Mouse (Mus musculus) granulocyte monocyte progenitor cell, adult 5-6 weeks (primary cell): ENCODE data around the gene Tex37. TPM values are rescaled to one million over a fixed set of nuclear protein-coding genes. Genes with fewer than 3 reads are reported as not detected.
A peak's percentile ranks its signal among the peaks of the same experiment; 100 is the strongest.

Experiments used
- ATAC-seq: replicated peaks from 2 replicates; pipeline ENCODE4 v1.8.0; 2016; ENCODE audit warnings: mild to moderate bottlenecking, moderate TSS enrichment, inconsistent platforms; ENCODE audit not compliant: poor library complexity, severe bottlenecking
- total RNA-seq, 2 experiments: library from RNA; stranded (forward) in 1 of 2; stranded (reverse) in 1 of 2; fragments of 200-712, 200-1000 nt in 1 of 2; fragments of >200 nt in 1 of 2; fragmentation: Nextera tagmentation in 1 of 2; gene quantifications; 2 replicates each; pipeline ENCODE4 v1.2.3; 2014 to 2017

Gene Tex37
- not detected in 2 replicates for total RNA-seq (2014; fragmentation: Nextera tagmentation)
- total RNA-seq (2017): not detected in 2 replicates

DNA sequence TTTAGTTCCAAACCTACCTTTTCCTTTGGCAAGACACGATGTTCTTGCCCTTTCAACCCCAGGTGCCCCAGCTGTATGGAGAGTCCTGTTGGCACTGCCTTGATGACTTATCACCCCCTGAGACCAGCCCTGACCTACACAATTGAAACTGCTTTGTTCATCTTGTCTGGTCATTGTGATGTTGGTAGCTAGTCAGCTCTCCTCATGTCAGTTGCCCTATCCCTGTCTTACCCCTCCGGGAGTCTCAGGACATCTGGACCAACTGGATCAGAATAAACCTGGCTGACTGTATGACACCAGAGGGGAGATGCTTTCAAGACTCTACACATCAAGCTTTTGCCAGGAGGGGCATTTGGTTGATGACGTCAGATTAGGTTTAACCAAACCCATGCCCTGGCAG, at the start of gene Tex37:
TSS of gene Tex37 (minus strand) at position 101 of the 400 bp plus-strand sequence.
- no peak for ATAC-seq

DNA sequence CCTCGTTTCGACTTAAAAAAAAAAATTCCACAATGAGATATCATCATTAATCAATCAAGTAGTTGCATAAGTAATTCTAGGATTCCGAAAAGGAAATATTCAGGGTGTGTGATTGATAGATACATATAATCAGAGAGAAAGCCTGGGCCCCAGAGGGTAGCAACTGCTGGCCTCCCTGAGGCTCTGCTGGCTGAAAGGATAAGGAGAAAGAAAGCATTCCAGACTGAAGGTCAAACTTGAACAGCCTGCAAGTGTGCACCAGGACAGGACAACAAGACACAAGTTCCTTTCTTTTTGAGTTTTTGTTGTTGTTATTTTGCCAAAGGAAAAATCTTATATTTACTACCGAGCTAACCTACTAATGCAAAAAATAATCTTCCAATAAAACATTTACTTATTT, 49.6 kb upstream of the Tex37 start:
- ATAC-seq: no peak

DNA sequence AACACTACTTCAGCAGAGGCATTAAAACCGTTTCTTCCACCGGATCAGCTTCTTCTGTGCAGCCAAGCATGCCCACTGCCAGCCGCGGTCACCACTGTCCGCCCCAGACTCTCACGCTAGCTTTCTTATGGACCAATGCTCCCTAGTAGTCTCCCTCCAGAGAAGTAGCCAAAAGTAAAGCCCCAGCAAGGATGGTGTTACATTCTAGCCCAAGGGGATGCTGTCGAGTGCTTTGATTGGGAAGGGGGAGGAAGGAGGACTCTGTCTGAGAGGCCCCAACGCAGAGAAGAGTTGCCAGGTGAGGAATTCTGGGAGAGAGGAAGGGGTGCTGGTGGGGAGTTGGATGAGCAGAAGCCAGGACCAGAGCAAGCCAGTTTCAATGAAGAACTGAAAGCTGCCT, 48.7 kb upstream of the Tex37 start:
- ATAC-seq: peak; percentile 27

DNA sequence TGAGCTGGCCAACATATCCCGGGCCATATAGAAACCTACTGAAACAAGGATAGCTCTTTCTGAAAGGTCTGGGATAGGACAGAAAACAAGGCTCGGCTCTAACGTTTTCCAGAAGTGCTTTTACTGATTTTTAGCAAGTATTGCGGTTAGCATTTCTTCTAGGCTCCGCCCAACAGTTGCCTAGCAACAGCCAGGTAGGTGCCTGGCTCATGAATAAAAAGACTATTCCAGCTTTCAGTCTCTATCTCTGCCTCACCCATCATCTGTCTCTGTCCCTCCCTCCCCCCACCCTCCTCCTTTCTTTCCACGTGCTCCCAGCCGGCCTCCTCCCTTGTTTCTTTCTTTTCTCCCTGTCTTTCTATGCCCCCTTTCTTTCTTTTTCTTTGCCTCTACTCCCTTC, 47.0 kb upstream of the Tex37 start:
- ATAC-seq: no peak

DNA sequence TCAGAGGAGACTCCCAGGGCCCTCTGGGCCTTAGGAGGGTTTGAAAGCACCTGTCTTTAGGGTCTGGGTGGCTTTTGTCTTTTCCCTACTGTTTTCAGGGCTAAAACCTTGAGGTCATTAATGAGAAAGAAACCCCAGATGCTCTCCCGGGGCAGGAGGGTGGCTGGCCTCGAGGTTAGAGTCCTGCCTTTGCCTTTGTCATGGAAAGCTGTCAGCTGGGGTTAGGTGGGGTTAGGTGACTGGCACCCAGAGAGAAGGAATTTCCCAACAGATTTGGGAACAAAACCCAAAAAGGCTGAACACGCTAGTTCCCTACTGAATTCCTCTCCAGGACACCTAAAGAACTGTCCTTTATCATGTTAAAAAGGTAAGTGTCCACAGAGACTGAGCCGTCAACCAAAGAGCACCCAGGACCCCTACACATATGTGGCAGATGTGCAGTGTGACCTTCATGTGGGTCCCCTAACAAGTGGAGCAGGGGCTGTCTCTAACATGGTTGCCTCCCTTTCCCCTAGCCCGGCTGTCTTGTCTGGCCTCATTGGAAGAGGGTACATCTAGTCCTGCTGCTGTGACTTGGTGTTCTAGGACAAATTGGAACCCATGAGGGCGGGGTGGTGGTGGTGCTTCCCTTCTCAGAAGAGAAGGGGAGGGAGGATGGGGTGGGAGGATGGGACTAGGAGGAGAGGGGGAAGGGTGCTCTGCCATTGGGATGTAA, 45.5 kb upstream of the Tex37 start:
- ATAC-seq: no peak

DNA sequence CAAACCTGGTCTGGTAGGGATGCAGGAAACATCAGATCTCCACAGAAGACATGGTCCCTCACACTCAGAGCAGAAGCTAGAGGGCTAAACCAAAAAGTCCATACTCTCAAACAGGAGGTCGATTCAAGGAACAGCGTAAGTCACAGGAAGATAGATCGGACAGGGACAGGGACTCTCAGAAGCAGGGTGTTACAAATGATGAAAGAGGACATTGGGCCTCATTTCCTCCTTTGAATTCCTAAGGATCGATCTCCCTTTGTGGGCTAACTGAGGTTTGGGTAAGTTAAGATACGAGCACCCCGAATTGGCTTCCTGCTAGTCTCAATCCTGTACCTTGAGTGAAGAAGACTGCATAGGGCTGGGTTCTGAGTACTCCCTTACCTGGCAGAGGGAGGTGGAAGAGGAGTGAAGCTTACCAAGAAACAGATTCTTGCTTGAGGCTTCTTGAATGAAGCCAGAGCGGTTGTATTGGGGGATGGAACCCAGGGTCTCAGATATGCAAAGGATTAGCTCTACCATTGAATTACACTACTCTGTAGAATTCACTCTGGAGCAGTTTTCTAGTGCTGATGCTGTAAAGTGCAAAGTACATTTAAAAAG, 38.7 kb upstream of the Tex37 start:
- no peak for ATAC-seq

DNA sequence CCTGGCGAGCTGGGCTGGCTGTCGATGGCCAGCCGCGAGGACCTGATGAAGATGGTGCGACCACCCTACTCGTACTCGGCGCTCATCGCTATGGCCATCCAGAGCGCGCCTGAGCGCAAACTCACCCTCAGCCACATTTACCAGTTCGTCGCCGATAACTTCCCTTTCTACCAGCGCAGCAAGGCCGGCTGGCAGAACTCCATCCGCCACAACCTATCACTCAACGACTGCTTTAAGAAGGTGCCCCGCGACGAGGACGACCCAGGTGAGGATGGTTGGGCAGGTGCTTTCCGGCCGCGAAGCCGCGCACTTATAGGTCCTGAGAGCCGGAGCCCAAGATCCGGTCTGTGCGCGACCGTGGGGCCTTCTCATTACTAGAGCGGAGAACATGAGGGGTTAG, 38.2 kb upstream of the Tex37 start:
- 0 out of 2 replicates have a peak, but pooled peaks have one; percentile 27 for ATAC-seq

DNA sequence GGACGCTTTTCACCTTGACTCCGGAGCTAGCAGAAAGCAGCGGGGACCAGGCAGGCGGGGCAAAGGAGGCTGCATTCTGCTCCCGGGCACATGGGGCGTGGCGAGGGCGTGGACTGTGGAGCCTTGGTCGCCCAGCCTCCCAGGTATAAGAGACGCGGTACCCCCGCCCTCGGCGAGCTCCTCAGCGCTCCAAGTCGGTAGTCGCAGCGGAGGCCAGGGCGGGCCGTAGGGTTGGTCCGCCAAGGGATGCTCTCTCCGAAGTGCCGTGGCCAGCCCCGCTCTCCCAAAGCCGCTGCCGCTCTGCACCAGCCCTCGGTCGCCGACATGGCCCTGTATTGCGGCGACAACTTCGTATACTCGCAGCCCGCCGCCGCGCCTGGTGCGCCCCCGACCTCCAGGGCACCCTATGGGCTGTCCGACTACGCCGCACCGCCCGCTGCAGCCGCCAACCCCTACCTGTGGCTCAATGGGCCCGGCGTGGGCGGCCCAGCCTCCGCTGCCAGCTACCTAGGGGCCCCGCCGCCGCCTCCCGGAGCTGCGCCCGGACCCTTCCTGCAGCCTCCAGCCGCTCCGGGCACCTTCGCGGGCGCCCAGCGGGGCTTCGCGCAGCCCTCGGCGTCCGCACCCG, 37.7 kb upstream of the Tex37 start, which contains the start of gene Foxi3:
TSS of gene Foxi3 (plus strand) at position 247 of the 628 bp plus-strand sequence.
- ATAC-seq: peak; percentile 70

DNA sequence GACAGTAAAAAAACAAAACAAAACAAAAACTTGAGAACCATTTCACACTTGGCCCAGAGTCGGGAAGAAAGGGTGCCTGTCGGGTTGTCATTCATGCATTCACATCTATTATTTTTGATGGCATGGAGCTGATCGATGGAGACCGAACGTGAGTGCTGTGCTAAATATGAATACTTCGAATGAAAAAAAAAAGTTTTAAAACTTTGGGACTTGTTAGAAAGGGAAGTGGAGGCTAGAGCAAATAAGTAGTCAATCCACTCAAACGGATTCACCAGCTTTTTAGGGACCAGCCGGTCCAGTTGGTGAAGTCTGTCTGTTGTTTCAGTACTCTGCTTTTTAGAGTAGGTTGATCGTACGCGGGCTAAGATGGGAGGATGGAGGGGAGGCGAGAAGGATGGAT, 37.1 kb upstream of the Tex37 start:
- no peak for ATAC-seq

DNA sequence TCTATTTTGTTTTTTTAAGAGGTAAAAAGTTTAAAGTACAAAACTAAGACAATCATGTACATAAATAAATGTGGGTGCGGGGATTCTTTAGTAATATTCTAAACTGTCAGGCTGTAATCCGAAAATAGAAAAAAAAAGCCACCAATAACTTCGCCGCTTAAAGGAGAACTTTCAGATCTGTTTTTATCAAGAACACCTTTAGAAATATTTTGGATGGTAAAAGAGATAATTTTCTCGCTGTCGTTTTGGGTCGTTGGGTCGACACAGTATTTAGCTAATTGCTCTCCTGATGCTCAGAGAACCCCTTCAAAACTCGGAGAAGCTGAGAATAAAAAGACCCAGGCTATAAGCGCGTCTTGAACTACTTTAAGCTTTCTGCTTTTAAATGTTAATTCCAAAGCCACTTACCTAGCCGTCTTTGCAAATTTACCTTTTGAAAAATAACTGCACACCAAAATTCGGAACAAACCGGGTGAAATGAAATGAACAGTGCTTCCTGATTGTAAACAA, 36.6 kb upstream of the Tex37 start:
- ATAC-seq: no peak

DNA sequence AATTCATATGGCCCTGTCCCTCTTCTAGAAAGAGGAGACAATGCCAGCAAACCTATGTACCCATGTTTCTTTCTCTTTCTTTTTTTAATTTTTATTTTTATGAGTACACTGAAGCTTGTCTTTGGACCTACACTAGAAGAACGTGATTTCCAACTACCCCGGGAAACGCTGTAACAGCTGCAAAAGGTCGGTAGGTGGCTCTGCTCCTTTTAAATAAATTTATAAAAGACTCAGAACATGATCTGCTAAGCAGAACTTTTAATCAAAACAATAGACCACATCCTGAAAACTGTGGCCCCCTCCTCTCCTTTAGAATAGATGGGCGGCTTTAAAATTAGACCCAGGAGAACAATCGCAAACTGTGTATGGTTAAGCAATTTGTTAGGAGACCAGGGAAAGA, 35.3 kb upstream of the Tex37 start:
- no peak for ATAC-seq

DNA sequence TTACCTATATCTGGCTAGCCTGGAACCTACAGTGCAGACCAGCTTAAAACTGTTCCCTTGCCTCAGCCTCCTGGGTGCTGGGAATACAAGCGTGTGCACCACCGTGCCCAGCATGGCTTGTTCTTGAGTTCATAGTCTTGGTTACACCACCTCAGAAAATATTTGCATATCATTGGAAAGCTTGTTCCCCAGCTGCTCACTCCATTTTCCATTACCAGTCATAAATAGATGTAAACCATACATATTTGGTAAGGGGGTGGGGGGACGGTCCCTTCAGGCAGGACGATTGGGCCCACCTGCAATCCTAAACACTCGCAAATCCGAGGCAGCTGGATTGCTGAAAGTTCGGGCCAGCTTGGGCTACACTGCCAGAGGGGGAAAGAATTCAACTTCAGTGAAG, 34.5 kb upstream of the Tex37 start:
- no peak for ATAC-seq

DNA sequence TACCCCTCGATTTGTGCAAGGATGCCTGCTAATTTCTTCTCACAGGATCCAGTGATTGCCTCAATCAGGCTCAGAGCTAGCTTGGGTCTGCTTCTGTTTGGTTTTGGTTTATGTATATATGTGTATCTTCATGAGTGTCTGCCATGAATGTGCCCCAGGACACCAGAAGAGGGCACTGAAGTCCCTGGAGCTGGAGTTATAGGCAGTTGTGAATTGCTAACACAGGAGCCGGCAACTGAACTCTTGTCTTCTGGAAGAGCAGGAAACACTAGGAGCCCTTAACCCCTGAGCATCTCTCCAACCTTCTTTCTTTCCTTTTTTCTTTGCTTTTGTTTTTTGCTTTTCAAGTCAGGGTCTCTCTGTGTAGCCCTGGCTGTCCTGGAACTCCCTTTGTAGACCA, 13.1 kb upstream of the Tex37 start:
- ATAC-seq: no peak

DNA sequence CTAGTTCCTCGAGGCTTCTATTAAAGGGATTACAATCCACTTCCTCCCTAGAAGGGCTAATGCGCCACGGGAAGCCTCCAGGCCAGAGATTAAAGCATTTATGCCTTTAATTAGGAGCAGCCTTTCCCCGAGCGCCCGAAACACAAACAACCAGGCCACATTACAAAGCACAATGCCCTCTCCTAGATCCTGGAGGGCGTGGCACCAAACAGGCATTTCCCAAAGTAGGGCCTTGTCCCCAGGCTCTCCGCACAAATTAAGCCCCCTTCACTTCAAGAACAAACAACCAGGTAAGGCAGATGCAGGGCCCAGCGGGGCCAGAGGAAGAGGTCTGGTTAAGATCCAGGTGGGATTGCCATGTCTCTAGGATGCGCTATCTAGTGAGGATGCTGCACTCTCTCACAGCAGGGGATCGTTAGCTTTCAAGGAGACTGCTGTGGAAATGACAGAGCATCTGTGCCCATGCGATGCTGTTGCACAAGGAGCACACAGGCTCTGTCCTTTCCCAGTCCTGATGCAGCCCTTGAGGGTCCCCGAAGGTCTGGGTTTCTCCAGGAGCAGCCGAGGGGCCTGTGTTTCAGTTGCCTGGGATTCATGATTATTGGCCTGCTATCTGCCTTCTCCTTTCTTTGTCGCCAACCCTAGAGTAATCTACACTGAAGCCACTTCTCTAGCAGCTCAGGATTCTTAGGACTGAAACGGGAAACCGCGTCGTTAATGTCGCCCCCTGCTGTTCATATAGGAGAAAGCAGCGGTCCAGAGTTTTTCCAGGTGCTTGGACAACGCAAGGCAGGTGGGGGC, 2.7 kb upstream of the Tex37 start:
- peak; percentile 76 for ATAC-seq

DNA sequence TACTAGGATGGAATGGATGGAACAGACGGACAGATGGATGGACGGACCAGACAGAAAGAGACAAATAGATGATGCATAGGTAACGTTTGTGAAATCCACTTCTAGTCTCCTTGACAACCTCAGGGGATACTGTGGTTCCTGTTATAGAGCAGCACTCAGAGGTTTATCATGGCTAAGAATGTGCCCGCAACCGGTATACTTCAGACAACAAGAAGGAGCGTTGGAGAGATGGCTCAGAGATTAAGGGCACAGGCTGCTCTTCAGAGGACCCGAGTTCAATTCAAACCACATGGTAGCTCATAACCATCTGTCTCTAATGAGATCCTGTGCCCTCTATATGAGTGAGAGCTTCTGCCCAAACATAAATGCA, 6.3 kb downstream of the Tex37 start:
- ATAC-seq: no peak

DNA sequence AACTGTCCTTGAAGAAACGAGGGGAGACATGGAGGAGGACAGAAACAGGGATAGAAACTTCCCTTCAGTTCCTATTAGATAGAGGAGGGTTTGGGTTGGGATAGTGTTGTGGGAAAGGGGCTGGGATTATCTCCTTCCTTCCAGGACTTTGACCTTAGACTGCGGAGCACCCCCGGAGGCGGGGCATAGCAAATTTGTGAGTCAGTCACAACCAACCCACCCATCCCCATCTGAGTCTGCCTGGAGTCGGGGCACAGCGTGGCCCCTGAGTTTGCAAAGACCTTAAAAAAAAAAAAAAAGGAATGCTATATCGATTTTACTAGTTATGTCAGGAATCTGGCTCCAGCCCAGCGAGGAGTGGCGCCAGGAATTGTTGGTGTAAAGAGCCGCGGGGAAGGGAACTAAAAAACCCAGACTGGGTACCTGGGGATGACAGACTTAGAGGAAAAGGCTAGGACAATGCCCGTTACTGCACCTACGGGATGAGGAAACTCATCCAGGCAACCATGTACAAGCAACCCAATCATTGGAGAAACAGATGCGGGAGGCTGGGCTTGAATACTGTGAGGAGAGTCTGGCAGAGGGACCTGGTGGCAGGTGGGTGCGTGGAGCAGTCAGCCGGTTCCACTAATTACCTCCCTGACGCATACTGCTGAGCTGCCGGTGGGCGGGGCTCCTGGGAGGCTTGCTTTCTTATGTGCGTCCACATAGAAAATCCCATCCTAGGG, 6.9 kb downstream of the Tex37 start:
- peak; percentile 18; the same call in 1 of the 2 replicates for ATAC-seq

DNA sequence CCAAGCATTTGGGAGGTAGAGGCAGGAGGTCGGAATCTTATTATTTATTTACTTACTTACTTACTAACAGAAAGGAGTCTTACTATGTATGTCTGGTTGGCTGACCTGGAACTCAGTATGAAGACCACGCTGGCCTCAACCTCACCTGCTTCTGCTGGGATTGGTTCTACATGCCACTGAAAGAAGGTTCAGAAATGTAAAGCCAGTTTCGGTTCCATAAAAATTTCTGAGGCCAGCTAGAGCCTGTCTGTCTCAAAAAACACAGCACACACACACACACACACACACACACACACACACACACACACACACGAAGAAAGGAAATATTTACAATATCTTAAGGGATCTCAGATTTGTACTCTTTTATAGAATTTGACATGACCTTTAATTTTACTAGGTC, 8.4 kb downstream of the Tex37 start:
- peak; percentile 45; the same call in 1 of the 2 replicates for ATAC-seq

DNA sequence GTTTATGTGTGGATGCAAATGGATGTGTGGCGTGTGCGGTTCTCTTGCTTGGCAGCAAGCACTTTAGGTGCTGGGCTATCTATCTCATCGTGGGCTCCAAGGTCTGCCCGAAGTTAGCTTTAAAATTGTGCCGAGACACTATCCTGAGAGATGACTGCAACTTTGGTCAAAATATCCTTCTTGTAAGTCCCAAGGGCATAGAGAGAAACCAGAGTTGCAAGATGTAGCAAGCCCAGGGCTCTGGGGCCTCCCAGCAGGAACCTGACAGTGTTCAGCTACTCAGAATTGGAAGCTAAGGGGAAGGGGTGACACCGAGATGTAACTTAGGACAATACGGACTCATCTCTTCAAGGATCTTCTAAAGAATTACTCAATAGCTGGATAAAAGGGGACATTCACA, 9.2 kb downstream of the Tex37 start:
- ATAC-seq: no peak

DNA sequence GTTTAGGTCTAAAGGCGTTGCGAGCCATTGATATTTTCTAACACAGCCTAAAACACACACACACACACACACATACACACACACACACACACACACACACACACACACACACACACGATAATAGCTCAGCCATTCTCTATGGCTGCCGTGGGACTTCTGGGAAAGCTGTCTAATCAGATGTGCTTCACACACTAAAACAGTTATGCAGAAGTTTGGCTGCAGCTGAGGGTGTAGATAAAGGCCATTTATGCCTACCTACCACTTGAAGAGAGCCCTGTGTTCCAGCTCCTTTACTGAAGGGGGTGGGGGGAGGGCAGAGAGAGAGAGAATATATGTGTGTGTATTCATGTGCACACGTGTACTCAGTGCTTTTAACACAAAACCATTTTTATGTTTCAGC, 15.0 kb downstream of the Tex37 start:
- no peak for ATAC-seq

DNA sequence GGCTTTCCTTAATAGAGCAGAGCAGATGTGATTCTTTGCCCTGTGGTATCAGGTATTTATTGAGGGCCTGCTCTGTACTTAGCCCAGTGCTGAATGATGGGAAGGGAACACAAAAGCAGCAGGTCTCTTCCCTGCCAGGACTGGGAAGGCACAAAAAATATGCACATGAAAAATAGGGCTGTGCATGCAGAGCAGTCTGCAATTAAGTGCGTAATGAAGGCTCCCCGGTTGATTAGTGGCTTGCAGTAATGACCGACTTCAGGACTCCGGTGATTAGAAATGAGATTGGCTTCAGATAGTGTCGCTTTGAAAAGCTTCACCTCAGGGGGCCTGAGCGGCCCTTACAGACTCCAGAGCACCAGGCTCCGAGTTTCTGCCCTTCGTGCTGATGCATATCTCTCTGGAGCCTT, 19.1 kb downstream of the Tex37 start:
- ATAC-seq: no peak
